Mouse (Mus musculus) heart, postnatal 36 days (tissue): ENCODE results near the gene Doc2a. TPM values are rescaled to one million over a fixed set of nuclear protein-coding genes. Genes with fewer than 3 reads are reported as not detected.

Source experiments
- total RNA-seq, 2 experiments: library from RNA; stranded (reverse); gene quantifications; 2 replicates each; pipeline ENCODE4 v1.2.3; 2021

Gene Doc2a
- total RNA-seq, 2 experiments from 2014 or later: not detected

Other genes with a start within 250 kb of the Doc2a start
- gene Nupr1, start 216.6 kb upstream of the Doc2a start, total RNA-seq: 1 to 10 TPM; 7.2 to 9.9 TPM
- 10 to 100 TPM; 21.8 to 25.2 TPM for gene Sgf29, start 198.1 kb upstream of the Doc2a start, total RNA-seq
- 10 to 100 TPM; 30.3 to 43.0 TPM for gene Sult1a1, start 171.0 kb upstream of the Doc2a start, total RNA-seq
- 10 to 100 TPM; 47.0 to 60.8 TPM for gene Bola2, start 152.0 kb upstream of the Doc2a start, total RNA-seq
- gene Slx1b, start 151.6 kb upstream of the Doc2a start, total RNA-seq: 1 to 10 TPM; 4.4 to 5.9 TPM
- 1 to 10 TPM; 7.8 to 9.9 TPM for gene Coro1a, start 139.6 kb upstream of the Doc2a start, total RNA-seq
- 10 to 100 TPM; 61.0 to 62.2 TPM for gene Mapk3, start 87.8 kb upstream of the Doc2a start, total RNA-seq
- gene Gdpd3, start 81.1 kb upstream of the Doc2a start, total RNA-seq: 1 to 10 TPM; 1.6 TPM
- gene Ypel3, start 70.5 kb upstream of the Doc2a start, total RNA-seq: 100 to 1,000 TPM in 1 of 2 experiments, 10 to 100 TPM in 1; 91.4 to 110 TPM
- under 1 TPM; 0.24 to 0.44 TPM for gene Tbx6, start 65.9 kb upstream of the Doc2a start, total RNA-seq
- 10 to 100 TPM; 36.1 to 36.5 TPM for gene Ppp4c, start 54.9 kb upstream of the Doc2a start, total RNA-seq
- 1 to 10 TPM; 8.2 to 9.7 TPM for gene Fam57b, start 49.7 kb upstream of the Doc2a start, total RNA-seq
- gene 4930451I11Rik, start 15.8 kb upstream of the Doc2a start, total RNA-seq: not detected
- 1 to 10 TPM; 6.1 to 6.6 TPM for gene Hirip3, start 14.6 kb downstream of the Doc2a start, total RNA-seq
- 10 to 100 TPM; 21.2 to 21.8 TPM for gene Ino80e, start 15.0 kb downstream of the Doc2a start, total RNA-seq
- gene Taok2, start 37.3 kb downstream of the Doc2a start, total RNA-seq: 10 to 100 TPM; 39.5 to 43.2 TPM
- gene Tmem219, start 75.5 kb downstream of the Doc2a start, total RNA-seq: 10 to 100 TPM in 1 of 2 experiments, 1 to 10 TPM in 1; 9.5 to 11.5 TPM
- gene Kctd13, start 81.5 kb downstream of the Doc2a start, total RNA-seq: 1 to 10 TPM; 5.4 to 7.4 TPM
- not detected for gene Asphd1, start 102.2 kb downstream of the Doc2a start, total RNA-seq
- 1 to 10 TPM; 6.4 to 10.0 TPM for gene Sez6l2, start 103.1 kb downstream of the Doc2a start, total RNA-seq
- gene Cdipt, start 128.5 kb downstream of the Doc2a start, total RNA-seq: 10 to 100 TPM; 52.2 to 55.4 TPM
- gene Cdiptos, start 128.7 kb downstream of the Doc2a start, total RNA-seq: under 1 TPM; 0.31 to 0.65 TPM
- gene Mvp, start 167.2 kb downstream of the Doc2a start, total RNA-seq: 10 to 100 TPM; 53.5 to 57.7 TPM
- gene Pagr1b, start 169.1 kb downstream of the Doc2a start, total RNA-seq: not detected
- 10 to 100 TPM in 1 of 2 experiments, not detected in 1; 11.8 TPM for gene Pagr1a, start 169.9 kb downstream of the Doc2a start, total RNA-seq
- 10 to 100 TPM; 25.2 to 28.6 TPM for gene Gm42742, start 173.7 kb downstream of the Doc2a start, total RNA-seq
- gene Prrt2, start 173.8 kb downstream of the Doc2a start, total RNA-seq: 1 to 10 TPM in 1 of 2 experiments, under 1 TPM in 1; 0.57 to 1.2 TPM
- 10 to 100 TPM; 66.5 to 71.5 TPM for gene Maz, start 179.6 kb downstream of the Doc2a start, total RNA-seq
- gene Kif22, start 195.1 kb downstream of the Doc2a start, total RNA-seq: 1 to 10 TPM; 1.0 to 2.6 TPM
- gene Zg16, start 239.9 kb downstream of the Doc2a start, total RNA-seq: not detected
- 1 to 10 TPM; 1.6 to 1.9 TPM for gene AI467606, start 243.9 kb downstream of the Doc2a start, total RNA-seq